Mouse (Mus musculus): Measurements from ENCODE around the gene Copz2. TPM values are rescaled to one million over a fixed set of nuclear protein-coding genes. Genes with fewer than 3 reads are reported as not detected.

The Copz2 gene
- total and polyA plus RNA-seq, 3 experiments, result 0.35 to 4.1 (median 0.99) TPM

DNA sequence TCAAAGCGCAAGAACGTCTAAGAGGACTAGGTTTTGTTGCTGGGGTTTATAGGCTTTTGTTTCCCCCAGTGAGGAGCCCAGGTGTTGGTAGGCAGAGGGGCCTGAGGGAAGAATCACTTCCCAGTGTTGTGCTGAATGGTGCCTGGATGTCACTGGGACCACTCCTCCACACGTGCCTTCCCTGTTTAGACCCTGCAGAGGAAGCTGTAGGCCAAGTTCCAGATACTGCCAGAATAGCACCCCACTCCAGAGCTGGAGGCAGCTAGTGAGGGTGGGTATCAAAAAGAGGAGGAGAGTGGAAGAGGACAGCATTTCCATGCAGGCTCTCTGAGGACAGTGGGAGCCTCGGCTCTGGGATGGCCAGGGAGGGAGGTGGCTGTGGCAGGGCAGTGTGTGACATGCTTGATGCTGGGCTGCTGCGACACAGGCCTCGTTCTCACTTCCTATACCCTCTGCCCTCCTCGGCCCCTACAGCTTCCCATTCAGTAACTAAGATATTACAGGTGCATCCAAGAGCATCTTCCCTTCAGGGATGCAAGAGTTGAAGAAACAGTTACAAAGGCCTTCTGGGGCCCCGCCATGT, 31.5 kb upstream of the Copz2 start:
- dilution Hi-C loops (cut with MboI; ENCODE audit: extremely low pct_ligation_motif_present, extremely low pct_unique_long_range_greater_than_20kb, low sequenced_read_pairs) (no loop called here), in situ Hi-C loops (cut with MboI; ENCODE audit: low pct_ligation_motif_present, low pct_unique_long_range_greater_than_20kb, low sequenced_read_pairs) (no loop called here)
- Histone ChIP-seq H3K9me3 (replicated peaks; ENCODE audit: low read length) (no peaks in the 10 kb centered on the region), H3K4me2 (ENCODE audit: insufficient read depth, low read depth, poor library complexity, severe bottlenecking) (peak overlapping the region; percentile 80), H3K9ac (ENCODE audit: insufficient read depth, low read depth) (no peak overlapping the region; the same call in 1 of the 2 replicates), H3K79me2 (replicated peaks; ENCODE audit: control insufficient read depth, extremely low read depth, insufficient read depth, poor library complexity, severe bottlenecking) (peaks cover 67% of the 10 kb centered on the region), H3K27me3 (replicated peaks) (no peaks in the 10 kb centered on the region), H3K4me1 (ENCODE audit: control insufficient read depth in 1 of 2, insufficient read depth in 2 of 2) (peaks cover 38 to 60% of the 10 kb centered on the region in 2 experiments), H3K4me3 (replicated peaks in 1 of 3; ENCODE audit: low read depth in 2 of 3, low read length in 2 of 3, poor library complexity in 1 of 3) (peak overlapping the region in 2 of 3 experiments; percentile 1 to 35), H3K36me3 (replicated peaks in 1 of 2; ENCODE audit: control insufficient read depth in 1 of 2, insufficient read depth in 1 of 2, low read length in 1 of 2) (peaks cover 77 to 88% of the 10 kb centered on the region in 2 experiments), H3K27ac (ENCODE audit: insufficient read depth, low read depth) (peak overlapping the region; percentile 26)
- no peak for DNase-seq (ENCODE audit: extremely low read depth)
- no peak for TF ChIP-seq KAT2A (IDR thresholded peaks at IDR 0.05; ENCODE audit: insufficient replicate concordance, low read length)
- TF ChIP-seq IRF4 (IDR thresholded peaks at IDR 0.05; ENCODE audit: low read depth, low read length), result no peak
- peak; percentile 73; the same call in 1 of the 2 replicates for TF ChIP-seq POLR2AphosphoS2 (IDR thresholded peaks at IDR 0.05; ENCODE audit: low read depth, low read length)
- TF ChIP-seq SIN3A (IDR thresholded peaks at IDR 0.05; ENCODE audit: low read length), result no peak
- TF ChIP-seq CHD1 (IDR thresholded peaks at IDR 0.05; ENCODE audit: low read depth, low read length), result no peak

DNA sequence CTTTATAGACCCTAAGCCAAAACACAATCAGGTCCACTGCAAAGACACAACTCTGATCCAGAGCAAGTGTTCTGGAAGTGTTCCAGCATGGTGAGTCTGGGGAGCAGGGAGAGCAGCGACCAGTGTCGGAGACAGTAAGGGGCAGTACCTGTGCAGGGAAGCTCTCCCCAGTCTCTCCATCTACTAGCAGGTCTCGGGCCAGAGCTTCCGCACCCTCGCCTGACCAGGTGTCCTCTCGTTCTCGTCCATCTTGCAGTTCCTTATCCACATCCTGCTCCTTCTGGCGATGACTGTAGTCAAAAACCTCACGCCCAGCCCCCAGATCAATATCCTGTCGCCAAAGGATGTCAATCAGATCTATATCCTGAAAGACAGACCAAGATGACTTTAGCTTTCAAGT, 27.7 kb upstream of the Copz2 start:
- peak; percentile 45 for DNase-seq (ENCODE audit: extremely low read depth)
- dilution Hi-C loops (cut with MboI; ENCODE audit: extremely low pct_ligation_motif_present, extremely low pct_unique_long_range_greater_than_20kb, low sequenced_read_pairs) (no loop called here), in situ Hi-C loops (cut with MboI; ENCODE audit: low pct_ligation_motif_present, low pct_unique_long_range_greater_than_20kb, low sequenced_read_pairs) (no loop called here)
- H3K4me1 ChIP-seq (ENCODE audit: control insufficient read depth in 1 of 2, insufficient read depth in 2 of 2), result peaks cover 40 to 76% of the 10 kb centered on the region in 2 experiments
- no peaks in the 10 kb centered on the region for H3K27me3 ChIP-seq (replicated peaks)
- H3K9me3 ChIP-seq (replicated peaks; ENCODE audit: low read length), result no peaks in the 10 kb centered on the region
- peak overlapping the region; percentile 50 to 74 (median 67) for H3K4me3 ChIP-seq (replicated peaks in 1 of 3; ENCODE audit: low read depth in 2 of 3, low read length in 2 of 3, poor library complexity in 1 of 3)
- peak overlapping the region; percentile 80 for H3K4me2 ChIP-seq (ENCODE audit: insufficient read depth, low read depth, poor library complexity, severe bottlenecking)
- peaks cover 59 to 73% of the 10 kb centered on the region in 2 experiments for H3K36me3 ChIP-seq (replicated peaks in 1 of 2; ENCODE audit: control insufficient read depth in 1 of 2, insufficient read depth in 1 of 2, low read length in 1 of 2)
- peaks cover 86% of the 10 kb centered on the region for H3K79me2 ChIP-seq (replicated peaks; ENCODE audit: control insufficient read depth, extremely low read depth, insufficient read depth, poor library complexity, severe bottlenecking)
- TF ChIP-seq MXI1 (IDR thresholded peaks at IDR 0.05; ENCODE audit: low read depth, low read length), result peak; percentile 55; the same call in 1 of the 2 replicates
- TF ChIP-seq ELF1 (IDR thresholded peaks at IDR 0.05; ENCODE audit: low read depth, low read length), result 0 out of 2 replicates have a peak, but pooled peaks have one; percentile 16
- peak; percentile 93 for TF ChIP-seq CHD1 (IDR thresholded peaks at IDR 0.05; ENCODE audit: low read depth, low read length)
- no peak for TF ChIP-seq MAZ (IDR thresholded peaks at IDR 0.05; ENCODE audit: low read depth, low read length)
- peak; percentile 47; the same call in 1 of the 2 replicates for TF ChIP-seq TCF12 (IDR thresholded peaks at IDR 0.05; ENCODE audit: low read depth, low read length)
- no peak for TF ChIP-seq NELFE (IDR thresholded peaks at IDR 0.05; ENCODE audit: low read depth, low read length)
- peak overlapping the region; percentile 94 for H3K27ac ChIP-seq (ENCODE audit: insufficient read depth, low read depth)
- H3K9ac ChIP-seq (ENCODE audit: insufficient read depth, low read depth), result peak overlapping the region; percentile 100
